Mouse (Mus musculus): Measurements from ENCODE around the gene Gm10722.
"Not testable (repeated sequence)": the region's sequence is repeated elsewhere in the genome, so short reads cannot be mapped to it uniquely, and the experiment has no call there.

The Gm10722 gene

DNA sequence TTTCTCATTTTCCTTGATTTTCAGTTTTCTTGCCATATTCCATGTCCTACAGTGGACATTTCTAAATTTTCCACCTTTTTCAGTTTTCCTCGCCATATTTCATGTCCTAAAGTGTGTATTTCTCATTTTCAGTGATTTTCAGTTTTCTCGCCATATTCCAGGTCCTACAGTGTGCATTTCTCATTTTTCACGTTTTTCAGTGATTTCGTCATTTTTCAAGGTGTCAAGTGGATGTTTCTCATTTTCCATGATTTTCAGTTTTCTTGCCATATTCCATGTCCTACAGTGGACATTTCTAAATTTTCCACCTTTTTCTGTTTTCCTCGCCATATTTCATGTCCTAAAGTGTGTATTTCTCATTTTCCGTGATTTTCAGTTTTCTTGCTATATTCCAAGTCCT, 24.9 kb downstream of the Gm10722 start:
- DNase-seq (ENCODE audit: low spot score in 2 of 2) = peak; percentile 94 to 99

DNA sequence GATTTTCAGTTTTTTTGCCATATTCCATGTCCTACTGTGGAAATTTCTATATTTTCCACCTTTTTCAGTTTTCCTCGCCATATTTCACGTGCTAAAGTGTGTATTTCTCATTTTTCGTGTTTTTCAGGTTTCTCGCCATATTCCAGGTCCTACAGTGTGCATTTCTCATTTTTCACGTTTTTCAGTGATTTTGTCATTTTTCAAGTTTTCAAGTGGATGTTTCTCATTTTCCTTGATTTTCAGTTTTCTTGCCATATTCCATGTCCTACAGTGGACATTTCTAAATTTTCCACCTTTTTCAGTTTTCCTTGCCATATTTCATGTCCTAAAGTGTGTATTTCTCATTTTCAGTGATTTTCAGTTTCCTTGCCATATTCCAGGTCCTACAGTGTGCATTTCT, 25.4 kb downstream of the Gm10722 start:
- peak in 1 of 2 experiments; percentile 28 for DNase-seq (ENCODE audit: low spot score in 2 of 2)

GRCm38 (mm10) chr9:3026741-3027140, 26.0 kb downstream of the Gm10722 start:
- peak in 1 of 2 experiments; percentile 51 for DNase-seq (ENCODE audit: low spot score in 2 of 2)

DNA sequence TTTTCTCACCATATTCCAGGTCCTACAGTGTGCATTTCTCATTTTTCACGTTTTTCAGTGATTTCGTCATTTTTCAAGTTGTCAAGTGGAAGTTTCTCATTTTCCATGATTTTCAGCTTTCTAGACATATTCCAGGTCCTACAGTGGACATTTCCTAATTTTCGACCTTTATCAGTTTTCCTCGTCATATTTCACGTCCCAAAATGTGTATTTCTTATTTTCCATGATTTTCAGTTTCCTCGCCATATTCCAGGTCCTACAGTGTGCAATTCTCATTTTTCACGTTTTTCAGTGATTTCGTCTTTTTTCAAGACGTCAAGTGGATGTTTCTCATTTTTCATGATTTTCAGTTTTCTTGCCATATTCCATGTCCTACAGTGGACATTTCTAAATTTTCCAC, 26.5 kb downstream of the Gm10722 start:
- DNase-seq (ENCODE audit: low spot score in 2 of 2) = peak in 1 of 2 experiments; percentile 22

DNA sequence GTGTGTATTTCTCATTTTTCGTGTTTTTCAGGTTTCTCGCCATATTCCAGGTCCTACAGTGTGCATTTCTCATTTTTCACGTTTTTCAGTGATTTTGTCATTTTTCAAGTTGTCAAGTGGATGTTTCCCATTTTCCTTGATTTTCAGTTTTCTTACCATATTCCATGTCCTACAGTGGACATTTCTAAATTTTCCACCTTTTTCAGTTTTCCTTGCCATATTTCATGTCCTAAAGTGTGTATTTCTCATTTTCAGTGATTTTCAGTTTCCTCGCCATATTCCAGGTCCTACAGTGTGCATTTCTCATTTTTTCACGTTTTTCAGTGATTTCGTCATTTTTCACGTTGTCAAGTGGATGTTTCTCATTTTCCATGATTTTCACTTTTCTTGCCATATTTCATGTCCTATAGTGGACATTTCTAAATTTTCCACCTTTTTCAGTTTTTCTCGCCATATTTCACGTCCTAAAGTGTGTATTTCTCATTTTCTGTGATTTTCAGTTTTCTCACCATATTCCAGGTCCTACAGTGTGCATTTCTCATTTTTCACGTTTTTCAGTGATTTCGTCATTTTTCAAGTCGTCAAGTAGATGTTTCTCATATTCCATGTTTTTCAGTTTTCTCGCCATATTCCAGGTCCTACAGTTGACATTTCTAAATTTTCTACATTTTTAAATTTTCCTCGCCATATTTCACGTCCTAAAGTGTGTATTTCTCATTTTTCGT, 28.7 kb downstream of the Gm10722 start:
- DNase-seq (ENCODE audit: low spot score in 2 of 2) = peak; percentile 84 to 87

DNA sequence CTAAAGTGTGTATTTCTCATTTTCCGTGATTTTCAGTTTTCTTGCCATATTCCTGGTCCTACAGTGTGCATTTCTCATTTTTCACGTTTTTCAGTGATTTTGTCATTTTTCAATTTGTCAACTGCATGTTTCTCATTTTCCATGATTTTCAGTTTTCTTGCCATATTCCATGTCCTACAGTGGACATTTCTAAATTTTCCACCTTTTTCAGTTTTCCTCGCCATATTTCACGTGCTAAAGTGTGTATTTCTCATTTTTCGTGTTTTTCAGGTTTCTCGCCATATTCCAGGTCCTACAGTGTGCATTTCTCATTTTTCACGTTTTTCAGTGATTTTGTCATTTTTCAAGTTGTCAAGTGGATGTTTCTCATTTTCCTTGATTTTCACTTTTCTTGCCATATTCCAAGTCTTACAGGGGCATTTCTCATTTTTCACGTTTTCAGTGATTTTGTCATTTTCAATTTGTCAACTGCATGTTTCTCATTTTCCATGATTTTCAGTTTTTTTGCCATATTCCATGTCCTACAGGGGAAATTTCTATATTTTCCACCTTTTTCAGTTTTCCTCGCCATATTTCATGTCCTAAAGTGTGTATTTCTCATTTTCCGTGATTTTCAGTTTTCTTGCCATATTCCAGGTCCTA, 30.1 kb downstream of the Gm10722 start:
- DNase-seq (ENCODE audit: low spot score in 2 of 2) = peak in 1 of 2 experiments; percentile 38

DNA sequence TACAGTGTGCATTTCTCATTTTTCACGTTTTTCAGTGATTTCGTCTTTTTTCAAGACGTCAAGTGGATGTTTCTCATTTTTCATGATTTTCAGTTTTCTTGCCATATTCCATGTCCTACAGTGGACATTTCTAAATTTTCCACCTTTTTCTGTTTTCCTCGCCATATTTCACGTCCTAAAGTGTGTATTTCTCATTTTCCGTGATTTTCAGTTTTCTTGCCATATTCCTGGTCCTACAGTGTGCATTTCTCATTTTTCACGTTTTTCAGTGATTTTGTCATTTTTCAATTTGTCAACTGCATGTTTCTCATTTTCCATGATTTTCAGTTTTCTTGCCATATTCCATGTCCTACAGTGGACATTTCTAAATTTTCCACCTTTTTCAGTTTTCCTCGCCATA, 33.6 kb downstream of the Gm10722 start, which contains the start of gene Gm17535:
Gene Gm17535, plus strand, starts transcription at position 301 of the 400 bp plus-strand sequence.
- DNase-seq (ENCODE audit: low spot score in 2 of 2) = not testable (repeated sequence)

GRCm38 (mm10) chr9:3036577-3036976, 35.9 kb downstream of the Gm10722 start, which contains the start of gene Gm10715:
Gene Gm10715 (plus strand): TSS chr9:3036877.
- DNase-seq (ENCODE audit: low spot score in 2 of 2) = not testable (repeated sequence)

- not testable (repeated sequence) for DNase-seq (ENCODE audit: low spot score in 2 of 2)
Measured at GRCm38 (mm10) chr9:3038161-3038560, 37.4 kb downstream of the Gm10722 start.
